Mouse (Mus musculus) lung, postnatal 0 days (tissue): ENCODE results near the gene Tuba3b.

Experiments used
- CTCF ChIP-seq: IDR thresholded peaks from 2 replicates; pipeline ENCODE4 v1.5.1; 2016; ENCODE audit warnings: antibody characterized with exemption, mild to moderate bottlenecking
- EP300 ChIP-seq: IDR thresholded peaks from 2 replicates; pipeline ENCODE4 v1.6.1; 2016; ENCODE audit warnings: antibody characterized with exemption, mild to moderate bottlenecking, control low read depth

DNA sequence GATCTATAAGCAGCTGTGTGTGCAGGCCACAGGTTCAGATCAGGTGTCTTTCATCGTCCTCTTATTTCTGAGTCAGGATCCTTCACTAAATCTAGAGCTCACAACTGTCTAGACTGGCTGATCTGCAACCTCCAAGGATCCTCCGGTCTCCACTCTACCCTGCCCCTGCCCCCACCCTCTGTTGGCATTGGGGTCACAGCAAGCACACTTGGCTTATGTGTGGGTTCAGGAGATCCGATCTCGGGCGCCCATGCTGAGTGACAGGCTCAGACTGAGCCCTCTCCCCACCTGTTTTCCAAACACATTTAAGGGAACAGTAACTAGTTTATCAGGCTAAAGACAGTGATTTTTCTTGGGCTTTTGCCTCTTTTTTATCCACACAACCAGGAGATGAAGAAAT is 38.1 kb downstream of the Tuba3b start:
- no peak for TF ChIP-seq CTCF
- no peak for TF ChIP-seq EP300
